Mouse (Mus musculus) E14TG2a.4 (cell line): ENCODE results near the gene Mettl15.
"Not testable (repeated sequence)": the region's sequence is repeated elsewhere in the genome, so short reads cannot be mapped to it uniquely, and the experiment has no call there.

ENCODE experiments used
- H3K27me3 ChIP-seq: 2 replicates; pipeline ENCODE4 v1.6.1; 2014; ENCODE audit warnings: low read length, control low read depth; ENCODE audit not compliant: insufficient read depth
- H3K36me3 ChIP-seq: 2 replicates; pipeline ENCODE4 v1.6.1; 2014; ENCODE audit warnings: low read length, control low read depth; ENCODE audit not compliant: insufficient read depth
- H3K4me1 ChIP-seq: replicated peaks from 2 replicates; pipeline ENCODE4 v1.6.1; 2014; ENCODE audit warnings: low read depth, low read length, control low read depth
- H3K4me3 ChIP-seq: replicated peaks from 2 replicates; pipeline ENCODE4 v1.5.1; 2014; ENCODE audit warnings: mild to moderate bottlenecking, low read length
- H3K9me3 ChIP-seq: 2 replicates; pipeline ENCODE4 v1.6.1; 2014; ENCODE audit warnings: low read length, control low read depth
- CTCF ChIP-seq: conservative IDR thresholded peaks from 2 replicates; pipeline ENCODE4 v1.5.1; 2014; ENCODE audit warnings: low read length
- NANOG ChIP-seq: IDR thresholded peaks from 2 replicates; pipeline ENCODE4 v1.6.1; 2014; ENCODE audit warnings: borderline replicate concordance, low read length, mixed read lengths
- POU5F1 ChIP-seq: IDR thresholded peaks from 2 replicates; pipeline ENCODE4 v1.6.1; 2014; ENCODE audit warnings: low read length, borderline replicate concordance

Mettl15 gene

GRCm38 (mm10) chr2:109227196-109227595 lies 53.4 kb downstream of the Mettl15 start:
- Histone ChIP-seq H3K4me3 (no peak overlapping the region), H3K9me3 (no peaks in the 10 kb centered on the region), H3K27me3 (no peaks in the 10 kb centered on the region), H3K36me3 (no peaks in the 10 kb centered on the region), H3K4me1 (no peaks in the 10 kb centered on the region)
- TF ChIP-seq NANOG (no peak), POU5F1 (no peak), CTCF (no peak)

- TF ChIP-seq POU5F1: no peak
- no peak for TF ChIP-seq CTCF
- TF ChIP-seq NANOG: no peak
- H3K36me3 ChIP-seq: no peaks in the 10 kb centered on the region
- H3K9me3 ChIP-seq: no peaks in the 10 kb centered on the region
These were observed 59.1 kb downstream of the Mettl15 start for GRCm38 (mm10) chr2:109221470-109221869.

GRCm38 (mm10) chr2:109216678-109217077 lies 63.9 kb downstream of the Mettl15 start:
- not testable (repeated sequence) for H3K36me3 ChIP-seq, H3K9me3 ChIP-seq, H3K27me3 ChIP-seq, H3K4me1 ChIP-seq, H3K4me3 ChIP-seq

More at GRCm38 (mm10) chr2:109221470-109221869, 59.1 kb downstream of the Mettl15 start:
- H3K4me1 ChIP-seq: no peaks in the 10 kb centered on the region
- no peaks in the 10 kb centered on the region for H3K27me3 ChIP-seq
- H3K4me3 ChIP-seq: no peak overlapping the region

GRCm38 (mm10) chr2:109210641-109211040 lies 69.9 kb downstream of the Mettl15 start:
- H3K36me3 ChIP-seq, H3K4me3 ChIP-seq, H3K9me3 ChIP-seq, H3K4me1 ChIP-seq, H3K27me3 ChIP-seq: not testable (repeated sequence)

- H3K4me3 ChIP-seq: no peak overlapping the region
- H3K27me3 ChIP-seq: no peaks in the 10 kb centered on the region
- no peak for TF ChIP-seq NANOG
- TF ChIP-seq CTCF: no peak
- TF ChIP-seq POU5F1: no peak
These were observed 72.5 kb downstream of the Mettl15 start for GRCm38 (mm10) chr2:109208032-109208431.

GRCm38 (mm10) chr2:109182993-109183392 lies 97.6 kb downstream of the Mettl15 start:
- no peak for TF ChIP-seq POU5F1
- no peak for TF ChIP-seq NANOG
- TF ChIP-seq CTCF: no peak
- Histone ChIP-seq H3K9me3 (no peaks in the 10 kb centered on the region), H3K36me3 (no peaks in the 10 kb centered on the region), H3K4me1 (no peaks in the 10 kb centered on the region), H3K4me3 (no peak overlapping the region), H3K27me3 (no peaks in the 10 kb centered on the region)

More at GRCm38 (mm10) chr2:109208032-109208431, 72.5 kb downstream of the Mettl15 start:
- H3K9me3 ChIP-seq: no peaks in the 10 kb centered on the region
- 0 out of 2 replicates have a peak, but pooled peaks cover 4% of the 10 kb centered on the region for H3K4me1 ChIP-seq
- no peaks in the 10 kb centered on the region for H3K36me3 ChIP-seq

GRCm38 (mm10) chr2:109158509-109158908 lies 122.0 kb downstream of the Mettl15 start:
- H3K4me1 ChIP-seq: no peaks in the 10 kb centered on the region
- TF ChIP-seq CTCF (no peak), POU5F1 (no peak), NANOG (no peak)
- H3K9me3 ChIP-seq: no peaks in the 10 kb centered on the region

GRCm38 (mm10) chr2:109156131-109156530 lies 124.4 kb downstream of the Mettl15 start:
- Histone ChIP-seq H3K4me3 (no peak overlapping the region), H3K36me3 (no peaks in the 10 kb centered on the region), H3K4me1 (no peaks in the 10 kb centered on the region), H3K27me3 (no peaks in the 10 kb centered on the region), H3K9me3 (no peaks in the 10 kb centered on the region)
- TF ChIP-seq NANOG (no peak), POU5F1 (no peak), CTCF (no peak)

More at GRCm38 (mm10) chr2:109158509-109158908, 122.0 kb downstream of the Mettl15 start:
- H3K4me3 ChIP-seq: no peak overlapping the region
- H3K27me3 ChIP-seq: no peaks in the 10 kb centered on the region
- H3K36me3 ChIP-seq: no peaks in the 10 kb centered on the region

GRCm38 (mm10) chr2:109153402-109154050 lies 127.0 kb downstream of the Mettl15 start:
- Histone ChIP-seq H3K9me3 (no peaks in the 10 kb centered on the region), H3K4me3 (no peak overlapping the region), H3K4me1 (no peaks in the 10 kb centered on the region), H3K36me3 (no peaks in the 10 kb centered on the region), H3K27me3 (no peaks in the 10 kb centered on the region)
- no peak for TF ChIP-seq POU5F1
- TF ChIP-seq CTCF: no peak
- no peak for TF ChIP-seq NANOG
